Mouse (Mus musculus) kidney, postnatal 0 days (tissue): ENCODE results near the gene Gal3st3. TPM values are rescaled to one million over a fixed set of nuclear protein-coding genes. Genes with fewer than 3 reads are reported as not detected.

Experiments
- ATAC-seq: fragments of 200-750 bp; cut with Nextera tagmentation; replicated peaks from 2 replicates; pipeline ENCODE4 v1.8.0; 2017; ENCODE audit warnings: low read depth, moderate number of reproducible peaks, moderate TSS enrichment, moderate library complexity; ENCODE audit not compliant: low FRiP score
- DNase-seq: peaks from one replicate; pipeline ENCODE4 v3.0.0-alpha.2; 2016; ENCODE audit warnings: low spot score
- H3K27ac ChIP-seq: fragments of 300-500 bp; sonication (generic); 2 replicates; pipeline ENCODE4 v1.5.1; 2014; ENCODE audit warnings: mild to moderate bottlenecking
- H3K27me3 ChIP-seq: fragments of 300-500 bp; sonication (generic); 2 replicates; pipeline ENCODE4 v1.6.1; 2014; ENCODE audit warnings: low read length, mixed read lengths; ENCODE audit not compliant: insufficient read depth
- H3K36me3 ChIP-seq: fragments of 300-500 bp; sonication (generic); 2 replicates; pipeline ENCODE4 v1.6.1; 2014; ENCODE audit warnings: low read length, mixed read lengths; ENCODE audit not compliant: insufficient read depth
- H3K4me1 ChIP-seq: fragments of 300-500 bp; sonication (generic); replicated peaks from 2 replicates; pipeline ENCODE4 v1.6.1; 2014; ENCODE audit warnings: antibody characterized with exemption, low read length, mixed read lengths; ENCODE audit not compliant: insufficient read depth
- H3K4me2 ChIP-seq: fragments of 300-500 bp; sonication (generic); 2 replicates; pipeline ENCODE4 v1.6.1; 2014; ENCODE audit warnings: mild to moderate bottlenecking, low read length, moderate library complexity, mixed read lengths
- H3K4me3 ChIP-seq: fragments of 300-500 bp; sonication (generic); replicated peaks from 2 replicates; pipeline ENCODE4 v1.5.1; 2014; ENCODE audit warnings: low read depth, low read length
- H3K9ac ChIP-seq: fragments of 300-500 bp; sonication (generic); 2 replicates; pipeline ENCODE4 v1.6.1; 2014; ENCODE audit warnings: low read depth, low read length
- H3K9me3 ChIP-seq: fragments of 300-500 bp; sonication (generic); replicated peaks from 2 replicates; pipeline ENCODE4 v1.6.1; 2016; ENCODE audit warnings: low read length, inconsistent platforms, mixed read lengths
- CTCF ChIP-seq: IDR thresholded peaks from 2 replicates; pipeline ENCODE4 v1.5.1; 2016; ENCODE audit warnings: antibody characterized with exemption, low read depth, mild to moderate bottlenecking, moderate library complexity
- WGBS: fragments of 180-500 bp; shearing (Covaris S2); extraction: QIAGEN DNeasy Blood & Tissue Kit; methylation state at CpG from one replicate; pipeline ENCODE4 v1.1.7; 2014; 5-methylcytosine and 5-hydroxymethylcytosine counted together
- polyA plus RNA-seq: library from polyadenylated mRNA; unstranded; fragments of >200 nt; fragmentation: Nextera tagmentation; extraction: Ambion mirVana; gene quantifications from 2 replicates; pipeline ENCODE4 v1.2.1, GENCODE M21; 2015

Gene Gal3st3
- polyA plus RNA-seq, 1 experiment from 2014 or later, result 2.2 TPM

GRCm38 (mm10) chr19:5323801-5324200 lies 25.7 kb downstream of the Gal3st3 start:
- ATAC-seq, result peak; percentile 71; the same call in 1 of the 2 replicates

GRCm38 (mm10) chr19:5327970-5328369 lies 29.8 kb downstream of the Gal3st3 start:
- Histone ChIP-seq H3K27me3 (no peaks in the 10 kb centered on the region), H3K36me3 (no peaks in the 10 kb centered on the region), H3K27ac (peak overlapping the region; percentile 60; the same call in 1 of the 2 replicates), H3K9me3 (no peaks in the 10 kb centered on the region), H3K4me2 (no peak overlapping the region), H3K4me1 (0 out of 2 replicates have a peak, but pooled peaks cover 3% of the 10 kb centered on the region), H3K4me3 (no peak overlapping the region), H3K9ac (no peak overlapping the region)
- ATAC-seq, result peak; percentile 43; the same call in 1 of the 2 replicates
- 67% methylated on average over 19 of the region's 19 CpGs for WGBS
- peak; percentile 12 for DNase-seq
- no peak for TF ChIP-seq CTCF

More at GRCm38 (mm10) chr19:5323801-5324200, 25.7 kb downstream of the Gal3st3 start:
- peak overlapping the region; percentile 37; the same call in 1 of the 2 replicates for H3K9ac ChIP-seq
- no peaks in the 10 kb centered on the region for H3K9me3 ChIP-seq
- no peaks in the 10 kb centered on the region for H3K27me3 ChIP-seq
- peak; percentile 57 for DNase-seq
- peak overlapping the region; percentile 45 for H3K4me2 ChIP-seq
- H3K4me3 ChIP-seq, result 0 out of 2 replicates have a peak overlapping the region, but pooled peaks have one; percentile 9
- 30% methylated on average over 17 of the region's 17 CpGs for WGBS
- 0 out of 2 replicates have a peak, but pooled peaks cover 3% of the 10 kb centered on the region for H3K4me1 ChIP-seq
- no peaks in the 10 kb centered on the region for H3K36me3 ChIP-seq
- TF ChIP-seq CTCF, result no peak
- H3K27ac ChIP-seq, result no peak overlapping the region

GRCm38 (mm10) chr19:5334741-5335140 lies 36.6 kb downstream of the Gal3st3 start:
- no peak overlapping the region for H3K9ac ChIP-seq
- ATAC-seq (no peak), DNase-seq (no peak)
- 77% methylated on average over 5 of the region's 5 CpGs for WGBS
- no peaks in the 10 kb centered on the region for H3K4me1 ChIP-seq
- H3K9me3 ChIP-seq, result no peaks in the 10 kb centered on the region
- no peak overlapping the region for H3K27ac ChIP-seq
- no peaks in the 10 kb centered on the region for H3K27me3 ChIP-seq
- no peaks in the 10 kb centered on the region for H3K36me3 ChIP-seq
- H3K4me3 ChIP-seq, result no peak overlapping the region
- H3K4me2 ChIP-seq, result no peak overlapping the region
- TF ChIP-seq CTCF, result no peak

- TF ChIP-seq CTCF, result no peak
- Histone ChIP-seq H3K4me2 (no peak within 1 kb of the TSS), H3K36me3 (no peaks in the 10 kb centered on the region), H3K9me3 (no peaks in the 10 kb centered on the region), H3K4me1 (no peaks in the 10 kb centered on the region), H3K27me3 (no peaks in the 10 kb centered on the region), H3K4me3 (no peak within 1 kb of the TSS), H3K27ac (no peak within 1 kb of the TSS), H3K9ac (no peak within 1 kb of the TSS)
- ATAC-seq (no peak), DNase-seq (no peak)
- WGBS, result 90% methylated on average over 6 of the region's 6 CpGs
Measured at GRCm38 (mm10) chr19:5335441-5335840, 37.3 kb downstream of the Gal3st3 start, which contains the start of gene Catsper1. Gene Catsper1, plus strand, starts transcription at chr19:5335741.

- Histone ChIP-seq H3K4me3 (no peak overlapping the region), H3K9me3 (no peaks in the 10 kb centered on the region), H3K9ac (no peak overlapping the region), H3K27me3 (no peaks in the 10 kb centered on the region), H3K36me3 (no peaks in the 10 kb centered on the region), H3K4me2 (no peak overlapping the region), H3K27ac (no peak overlapping the region), H3K4me1 (no peaks in the 10 kb centered on the region)
- peak; percentile 95 for TF ChIP-seq CTCF
- WGBS, result 15% methylated on average over 5 of the region's 5 CpGs
- DNase-seq (peak; percentile 84), ATAC-seq (no peak; the same call in 1 of the 2 replicates)
Measured at GRCm38 (mm10) chr19:5337975-5338374, 39.8 kb downstream of the Gal3st3 start.

- Histone ChIP-seq H3K9me3 (no peaks in the 10 kb centered on the region), H3K4me2 (no peak overlapping the region), H3K27ac (no peak overlapping the region), H3K27me3 (no peaks in the 10 kb centered on the region), H3K9ac (no peak overlapping the region), H3K4me3 (no peak overlapping the region), H3K4me1 (no peaks in the 10 kb centered on the region), H3K36me3 (no peaks in the 10 kb centered on the region)
- ATAC-seq, result no peak
- 86% methylated on average over 7 of the region's 7 CpGs for WGBS
- no peak for DNase-seq
- no peak for TF ChIP-seq CTCF
Measured at GRCm38 (mm10) chr19:5341360-5341759, 43.2 kb downstream of the Gal3st3 start.
